Mouse (Mus musculus) lung, adult 2 months (tissue): ENCODE data around the gene Sfxn2. TPM values are rescaled to one million over a fixed set of nuclear protein-coding genes. Genes with fewer than 3 reads are reported as not detected.

Experiments used
- DNase-seq: peaks from one replicate; pipeline ENCODE4 v3.0.0; 2022
- H3K4me1 ChIP-seq: fragments of 200-500 bp; 2 replicates; pipeline ENCODE4 v1.6.1; 2011; ENCODE audit warnings: low read length; ENCODE audit not compliant: control insufficient read depth, insufficient read depth
- H3K4me3 ChIP-seq: fragments of 200-500 bp; replicated peaks from 2 replicates; pipeline ENCODE3; 2011; ENCODE audit warnings: low read depth, mild to moderate bottlenecking, control low read depth, low read length; ENCODE audit errors: extremely low read depth
- CTCF ChIP-seq: fragments of 200-500 bp; IDR thresholded peaks from 2 replicates; pipeline ENCODE4 v1.5.1; 2011; ENCODE audit warnings: mild to moderate bottlenecking, low read length, control low read depth; ENCODE audit not compliant: insufficient read depth
- POLR2A ChIP-seq: fragments of 200-500 bp; IDR thresholded peaks from 2 replicates; pipeline ENCODE4 v1.6.1; 2011; ENCODE audit warnings: low read depth, mild to moderate bottlenecking, control low read depth, low read length, borderline replicate concordance; ENCODE audit errors: extremely low read depth
- whole genome bisulfite sequencing: fragments of 180-500 bp; shearing (Covaris S2); methylation state at CpG from one replicate; pipeline ENCODE4 v1.1.7; 2018; 5-methylcytosine and 5-hydroxymethylcytosine counted together
- polyA plus RNA-seq: library from polyadenylated mRNA; depleted of rRNA; stranded (reverse); fragments of >200 nt; gene quantifications from 2 replicates; pipeline ENCODE4 v1.2.3, GENCODE M21; 2012

Gene Sfxn2
- polyA plus RNA-seq, 1 experiment: 6.5 TPM

GRCm38 (mm10) chr19:46538213-46538612 is 35.0 kb upstream of the Sfxn2 start:
- Histone ChIP-seq H3K4me3 (no peak overlapping the region), H3K4me1 (no peaks in the 10 kb centered on the region)
- TF ChIP-seq CTCF (peak; percentile 60), POLR2A (no peak)
- WGBS: 86% methylated on average over 6 of the region's 6 CpGs
- DNase-seq: no peak

- peaks cover 3% of the 10 kb centered on the region; the same call in 1 of the 2 replicates for H3K4me1 ChIP-seq
- WGBS: 78% methylated on average over 8 of the region's 8 CpGs
- DNase-seq: no peak
- no peak for TF ChIP-seq CTCF
- no peak for TF ChIP-seq POLR2A
- H3K4me3 ChIP-seq: no peak overlapping the region
Measured at GRCm38 (mm10) chr19:46542750-46543149, 30.4 kb upstream of the Sfxn2 start.

- H3K4me3 ChIP-seq: no peak overlapping the region
- no peak for DNase-seq
- 52% methylated on average over 6 of the region's 6 CpGs for WGBS
- TF ChIP-seq CTCF (no peak), POLR2A (no peak)
- H3K4me1 ChIP-seq: peaks cover 8% of the 10 kb centered on the region; the same call in 1 of the 2 replicates
Measured at GRCm38 (mm10) chr19:46547565-46547964, 25.6 kb upstream of the Sfxn2 start.

GRCm38 (mm10) chr19:46548110-46548509 is 25.1 kb upstream of the Sfxn2 start:
- TF ChIP-seq CTCF (no peak), POLR2A (no peak)
- peaks cover 8% of the 10 kb centered on the region; the same call in 1 of the 2 replicates for H3K4me1 ChIP-seq
- WGBS: 58% methylated on average over 10 of the region's 10 CpGs
- H3K4me3 ChIP-seq: no peak overlapping the region
- no peak for DNase-seq

GRCm38 (mm10) chr19:46550385-46550784 is 22.8 kb upstream of the Sfxn2 start:
- DNase-seq: no peak
- 93% methylated on average over 4 of the region's 4 CpGs for WGBS
- TF ChIP-seq POLR2A (no peak), CTCF (no peak)

GRCm38 (mm10) chr19:46552496-46552895 is 20.7 kb upstream of the Sfxn2 start:
- no peak for DNase-seq
- WGBS: 68% methylated on average over 4 of the region's 4 CpGs
- no peak overlapping the region for H3K4me3 ChIP-seq
- TF ChIP-seq CTCF: no peak
- TF ChIP-seq POLR2A: no peak
- H3K4me1 ChIP-seq: peaks cover 5% of the 10 kb centered on the region; the same call in 1 of the 2 replicates

More at GRCm38 (mm10) chr19:46550385-46550784, 22.8 kb upstream of the Sfxn2 start:
- no peak overlapping the region for H3K4me3 ChIP-seq
- H3K4me1 ChIP-seq: peaks cover 8% of the 10 kb centered on the region; the same call in 1 of the 2 replicates

GRCm38 (mm10) chr19:46553541-46553955 is 19.6 kb upstream of the Sfxn2 start:
- no peak for TF ChIP-seq POLR2A
- Histone ChIP-seq H3K4me1 (no peaks in the 10 kb centered on the region), H3K4me3 (no peak overlapping the region)
- no peak for DNase-seq
- WGBS: 38% methylated on average over 11 of the region's 11 CpGs

GRCm38 (mm10) chr19:46558009-46558408 is 15.2 kb upstream of the Sfxn2 start:
- no peaks in the 10 kb centered on the region for H3K4me1 ChIP-seq
- WGBS: 81% methylated on average over 8 of the region's 8 CpGs
- H3K4me3 ChIP-seq: no peak overlapping the region
- TF ChIP-seq POLR2A (no peak), CTCF (no peak)
- DNase-seq: no peak

- 69% methylated on average over 12 of the region's 12 CpGs for WGBS
- DNase-seq: peak; percentile 42
Measured at GRCm38 (mm10) chr19:46558631-46559030, 14.5 kb upstream of the Sfxn2 start.

GRCm38 (mm10) chr19:46562132-46562531 is 11.0 kb upstream of the Sfxn2 start:
- Histone ChIP-seq H3K4me1 (no peaks in the 10 kb centered on the region), H3K4me3 (no peak overlapping the region)
- 27% methylated on average over 1 of the region's 1 CpGs for WGBS
- peak; percentile 49 for DNase-seq
- TF ChIP-seq POLR2A: no peak
- TF ChIP-seq CTCF: peak; percentile 78

More at GRCm38 (mm10) chr19:46558631-46559030, 14.5 kb upstream of the Sfxn2 start:
- H3K4me3 ChIP-seq: no peak overlapping the region
- no peak for TF ChIP-seq CTCF
- TF ChIP-seq POLR2A: no peak
- H3K4me1 ChIP-seq: no peaks in the 10 kb centered on the region
